Mouse (Mus musculus) hindbrain, postnatal 0 days (tissue): ENCODE measurements around the gene Spata16. TPM values are rescaled to one million over a fixed set of nuclear protein-coding genes. Genes with fewer than 3 reads are reported as not detected.

Experiments
- ATAC-seq: fragments of 200-750 bp; cut with Nextera tagmentation; 2 replicates; pipeline ENCODE4 v1.8.0; 2017; ENCODE audit warnings: mild to moderate bottlenecking, moderate TSS enrichment, moderate library complexity
- DNase-seq: peaks from one replicate; pipeline ENCODE4 v3.0.0-alpha.2; 2015; ENCODE audit warnings: low spot score
- H3K27ac ChIP-seq: fragments of 300-500 bp; sonication (generic); 2 replicates; pipeline ENCODE4 v1.5.1; 2014; ENCODE audit warnings: mild to moderate bottlenecking
- H3K27me3 ChIP-seq: fragments of 300-500 bp; sonication (generic); 2 replicates; pipeline ENCODE4 v1.6.1; 2014; ENCODE audit warnings: low read length, mixed read lengths; ENCODE audit not compliant: insufficient read depth
- H3K36me3 ChIP-seq: fragments of 300-500 bp; sonication (generic); 2 replicates; pipeline ENCODE4 v1.6.1; 2014; ENCODE audit warnings: low read length, mixed read lengths; ENCODE audit not compliant: insufficient read depth
- H3K4me1 ChIP-seq: fragments of 300-500 bp; sonication (generic); 2 replicates; pipeline ENCODE4 v1.6.1; 2014; ENCODE audit warnings: antibody characterized with exemption, low read length, mixed read lengths; ENCODE audit not compliant: insufficient read depth
- H3K4me2 ChIP-seq: fragments of 300-500 bp; sonication (generic); 2 replicates; pipeline ENCODE4 v1.6.1; 2014; ENCODE audit warnings: low read depth, mild to moderate bottlenecking, low read length, moderate library complexity, mixed read lengths
- H3K4me3 ChIP-seq: fragments of 300-500 bp; sonication (generic); 2 replicates; pipeline ENCODE4 v1.5.1; 2014; ENCODE audit warnings: low read length
- H3K9ac ChIP-seq: fragments of 300-500 bp; sonication (generic); replicated peaks from 2 replicates; pipeline ENCODE4 v1.6.1; 2014; ENCODE audit warnings: mild to moderate bottlenecking, low read length, moderate library complexity, mixed read lengths
- H3K9me3 ChIP-seq: fragments of 300-500 bp; sonication (generic); 2 replicates; pipeline ENCODE4 v1.6.1; 2016; ENCODE audit warnings: low read length, mixed read lengths
- CTCF ChIP-seq: IDR thresholded peaks from 2 replicates; pipeline ENCODE4 v1.5.1; 2016; ENCODE audit warnings: antibody characterized with exemption, control low read depth, low read depth
- WGBS: fragments of 180-500 bp; shearing (Covaris S2); extraction: QIAGEN DNeasy Blood & Tissue Kit; methylation state at CpG from one replicate; pipeline ENCODE4 v1.1.7; 2014; 5-methylcytosine and 5-hydroxymethylcytosine counted together
- polyA plus RNA-seq: library from polyadenylated mRNA; unstranded; fragments of >200 nt; fragmentation: Nextera tagmentation; extraction: Ambion mirVana; gene quantifications from 2 replicates; pipeline ENCODE4 v1.2.1, GENCODE M21; 2015
- total RNA-seq: library from RNA; depleted of rRNA; stranded (reverse); fragments of >200 nt; gene quantifications from 2 replicates; pipeline ENCODE4 v1.2.3, GENCODE M21; 2014

Spata16 gene
- total and polyA plus RNA-seq, 2 experiments from 2014 or later, result 0.06 TPM; not detected in 1

DNA sequence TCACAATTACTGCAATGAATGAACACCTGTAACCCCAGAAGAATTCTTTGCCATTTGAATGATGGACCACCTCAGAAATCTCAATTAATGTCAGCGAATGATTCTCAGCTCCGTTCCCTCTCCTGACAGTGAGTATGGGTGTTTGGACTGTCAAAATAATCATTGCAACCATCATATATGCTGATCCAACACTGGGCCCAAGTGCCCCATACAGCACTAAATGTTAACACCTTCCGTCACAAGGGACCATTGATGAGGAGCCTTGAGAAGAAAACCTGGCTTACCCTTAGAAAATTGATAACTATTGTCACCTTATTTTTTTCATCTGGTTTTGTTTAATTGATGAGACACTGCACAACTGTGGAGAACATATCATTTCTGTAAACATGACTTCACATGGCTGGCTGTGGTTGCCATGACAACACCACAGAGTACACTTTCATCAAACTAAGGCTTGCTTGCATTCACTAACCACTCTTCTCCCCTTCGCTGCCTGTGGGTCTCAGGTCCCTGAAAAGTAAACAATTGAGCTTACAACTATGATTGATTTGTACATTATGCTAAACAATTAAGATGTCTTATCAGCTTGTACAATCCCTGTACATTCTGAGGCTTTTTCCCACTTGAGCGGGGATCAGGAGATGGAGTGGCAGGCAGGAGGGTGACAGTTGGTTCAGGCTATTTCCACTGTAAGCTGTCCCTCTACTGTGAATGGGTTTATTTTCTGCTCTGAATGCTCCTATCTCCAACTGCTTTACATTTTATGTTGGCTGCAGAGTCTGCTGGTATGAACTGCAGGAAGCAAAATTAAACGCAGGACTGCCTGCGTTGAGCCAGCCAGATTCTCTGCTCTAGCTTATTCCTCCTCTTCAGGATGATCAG is 189.8 kb downstream of the Spata16 start:
- WGBS, result 58% methylated on average over 7 of the region's 7 CpGs
- no peak overlapping the region for H3K4me2 ChIP-seq
- ATAC-seq, result peak; percentile 70

DNA sequence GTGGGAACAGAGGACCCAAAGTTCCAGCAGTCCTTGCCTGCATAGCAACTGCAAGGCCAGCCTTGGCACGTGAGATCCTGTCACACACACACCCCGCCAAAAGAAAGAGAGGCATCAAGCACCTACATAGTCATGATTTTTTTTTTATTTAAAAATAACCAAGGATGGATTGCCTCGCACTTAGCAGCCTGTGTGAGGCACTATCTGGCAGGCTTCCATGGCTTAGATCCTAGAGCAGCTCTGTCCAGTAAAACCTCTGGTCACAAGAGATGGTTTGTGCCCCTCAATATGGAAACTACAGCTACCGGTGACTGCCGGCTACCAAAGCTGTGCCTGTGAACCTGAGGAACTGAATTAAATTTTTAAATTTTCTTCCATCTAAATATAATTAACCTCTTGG is 195.5 kb downstream of the Spata16 start:
- 0 out of 2 replicates have a peak, but pooled peaks cover 3% of the 10 kb centered on the region for H3K4me1 ChIP-seq
- H3K36me3 ChIP-seq, result no peaks in the 10 kb centered on the region
- H3K4me2 ChIP-seq, result no peak overlapping the region
- H3K9me3 ChIP-seq, result no peaks in the 10 kb centered on the region
- no peak for TF ChIP-seq CTCF
- no peak overlapping the region for H3K4me3 ChIP-seq
- 59% methylated on average over 5 of the region's 5 CpGs for WGBS
- ATAC-seq (no peak), DNase-seq (peak; percentile 25)
- H3K27me3 ChIP-seq, result no peaks in the 10 kb centered on the region
- no peak overlapping the region for H3K27ac ChIP-seq
- no peak overlapping the region for H3K9ac ChIP-seq

More for the DNA sequence above, 189.8 kb downstream of the Spata16 start:
- no peaks in the 10 kb centered on the region for H3K27me3 ChIP-seq
- no peak for TF ChIP-seq CTCF
- H3K4me3 ChIP-seq, result no peak overlapping the region
- no peak overlapping the region for H3K9ac ChIP-seq
- no peak overlapping the region for H3K27ac ChIP-seq
- DNase-seq, result peak; percentile 57
- no peaks in the 10 kb centered on the region for H3K4me1 ChIP-seq
- H3K36me3 ChIP-seq, result no peaks in the 10 kb centered on the region
- no peaks in the 10 kb centered on the region for H3K9me3 ChIP-seq

DNA sequence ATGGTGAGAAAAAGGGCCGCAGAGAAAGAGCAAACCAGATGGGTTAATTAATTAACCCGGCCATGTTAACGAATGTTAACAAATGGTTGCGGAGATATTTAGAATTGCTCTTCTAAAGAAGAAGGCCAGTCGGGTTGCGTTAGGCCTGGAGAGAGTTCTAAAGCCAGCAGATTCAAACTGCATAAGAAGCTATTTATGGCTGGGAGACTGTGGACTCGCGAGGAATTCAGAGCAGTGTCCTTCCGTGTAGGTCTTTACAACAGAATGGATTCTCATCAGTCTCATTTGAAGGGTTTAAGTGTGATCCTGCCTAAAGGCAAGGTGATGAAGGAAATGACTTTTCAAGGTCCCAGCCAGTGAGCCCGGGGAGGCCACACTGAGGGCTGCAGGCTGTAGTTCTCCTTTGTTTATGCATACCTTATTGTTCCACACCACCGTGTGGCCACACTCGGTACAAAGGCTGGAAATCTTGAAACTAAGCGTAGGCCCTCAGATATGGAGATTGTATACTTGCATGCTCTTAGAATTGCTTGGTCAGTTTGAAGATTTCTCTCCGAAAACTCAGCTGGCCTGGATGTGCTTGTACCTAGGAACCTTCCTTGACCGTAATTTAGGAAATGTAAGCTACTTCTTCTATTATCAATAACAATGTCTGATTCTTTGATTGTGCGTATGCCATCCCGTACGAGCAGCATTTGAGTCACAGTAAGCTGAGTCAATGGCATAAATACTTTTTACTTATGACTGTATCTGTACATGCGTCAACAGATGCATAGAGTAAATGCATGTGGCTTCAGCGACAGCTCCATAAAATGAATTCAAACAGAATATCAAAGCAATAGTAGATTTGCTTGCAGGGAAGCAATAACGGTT is 197.0 kb downstream of the Spata16 start:
- ATAC-seq, result peak; percentile 86
- Histone ChIP-seq H3K36me3 (no peaks in the 10 kb centered on the region), H3K4me3 (no peak overlapping the region), H3K27me3 (no peaks in the 10 kb centered on the region), H3K27ac (no peak overlapping the region; the same call in 1 of the 2 replicates), H3K9me3 (no peaks in the 10 kb centered on the region), H3K9ac (no peak overlapping the region), H3K4me1 (0 out of 2 replicates have a peak, but pooled peaks cover 3% of the 10 kb centered on the region), H3K4me2 (no peak overlapping the region)
- peak; percentile 83 for DNase-seq
- peak; percentile 84 for TF ChIP-seq CTCF
- 58% methylated on average over 21 of the region's 21 CpGs for WGBS

DNA sequence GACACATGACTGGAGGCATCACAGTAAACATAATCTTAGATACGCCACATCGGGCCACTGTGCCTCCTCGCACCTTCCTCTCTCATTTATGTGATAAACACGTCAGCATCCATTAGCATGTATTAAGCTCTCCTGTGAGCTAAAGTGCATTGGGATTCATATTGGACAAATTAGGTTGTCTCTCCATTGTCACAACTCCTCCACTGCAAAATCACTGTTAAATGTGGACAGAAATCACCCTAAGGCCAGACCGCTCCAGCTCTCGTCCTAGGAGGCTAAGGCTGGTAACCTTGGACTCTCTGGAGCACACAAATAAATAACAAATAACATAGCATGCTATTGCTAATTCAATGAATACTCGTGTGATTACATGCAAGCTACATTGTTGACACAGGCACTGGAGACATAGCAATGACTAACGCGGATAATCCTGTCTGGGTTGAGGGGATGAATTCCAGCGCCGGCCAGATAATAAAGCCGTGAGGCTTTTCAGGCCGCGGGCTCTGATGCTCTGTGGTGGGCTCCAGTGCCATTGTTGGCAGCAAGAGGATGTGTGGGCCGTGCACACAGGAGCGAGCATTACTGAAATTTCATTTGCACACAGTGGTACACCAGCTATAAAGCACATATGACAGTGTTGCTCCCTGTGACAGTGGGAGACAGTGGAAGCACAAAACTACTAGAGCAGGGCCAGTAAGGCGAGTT is 197.8 kb downstream of the Spata16 start:
- 57% methylated on average over 17 of the region's 17 CpGs for WGBS
- Histone ChIP-seq H3K36me3 (no peaks in the 10 kb centered on the region), H3K27ac (no peak overlapping the region), H3K4me1 (0 out of 2 replicates have a peak, but pooled peaks cover 3% of the 10 kb centered on the region), H3K9ac (no peak overlapping the region), H3K9me3 (no peaks in the 10 kb centered on the region), H3K4me2 (no peak overlapping the region), H3K4me3 (no peak overlapping the region), H3K27me3 (no peaks in the 10 kb centered on the region)
- ATAC-seq (no peak), DNase-seq (no peak)
- TF ChIP-seq CTCF, result no peak

DNA sequence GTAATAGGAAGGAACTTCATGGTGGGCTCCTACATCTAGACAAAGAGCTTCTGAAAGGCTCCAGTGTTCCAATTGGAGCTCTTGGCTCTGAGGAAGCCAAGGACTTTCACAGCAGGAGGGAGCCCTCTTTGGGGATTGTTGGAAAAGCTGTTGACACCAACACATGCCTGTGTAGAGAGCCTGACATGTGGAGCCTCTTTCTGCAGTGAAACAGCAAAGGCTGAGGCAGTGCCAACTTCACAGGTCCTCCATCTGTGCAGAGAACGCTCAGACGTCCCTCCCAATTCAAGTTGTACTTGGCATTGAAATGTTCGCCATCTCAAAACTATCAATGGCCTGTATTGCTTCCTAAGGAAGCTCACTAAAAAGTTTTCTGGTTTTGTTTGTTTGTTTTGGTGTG is 207.6 kb downstream of the Spata16 start:
- H3K9ac ChIP-seq, result no peak overlapping the region
- peak; percentile 43 for DNase-seq
- TF ChIP-seq CTCF, result no peak

DNA sequence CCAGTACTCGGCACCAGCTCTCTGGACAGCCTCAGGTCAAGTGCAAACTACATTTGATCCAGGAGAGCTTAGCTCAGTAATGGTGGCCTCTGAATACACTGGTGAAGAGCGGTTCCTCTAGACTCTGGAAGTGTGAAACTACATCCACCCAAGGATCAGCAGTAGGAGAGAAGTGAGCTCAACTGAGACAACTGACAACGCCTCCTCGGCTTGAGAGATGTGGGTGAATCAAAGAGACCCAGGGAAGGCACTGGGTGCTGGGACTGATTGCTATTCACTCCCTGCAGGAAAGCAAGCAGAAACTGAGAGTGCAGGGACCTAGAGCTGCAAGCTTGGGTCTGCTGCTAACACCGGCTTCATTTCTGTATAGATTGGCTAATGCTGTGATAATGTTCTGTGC is 210.5 kb downstream of the Spata16 start:
- Histone ChIP-seq H3K4me3 (no peak overlapping the region), H3K36me3 (no peaks in the 10 kb centered on the region), H3K9me3 (no peaks in the 10 kb centered on the region), H3K27me3 (no peaks in the 10 kb centered on the region), H3K4me1 (peaks cover 8% of the 10 kb centered on the region; the same call in 1 of the 2 replicates), H3K9ac (no peak overlapping the region), H3K27ac (no peak overlapping the region), H3K4me2 (no peak overlapping the region)
- no peak for DNase-seq
- WGBS, result 77% methylated on average over 5 of the region's 5 CpGs
- TF ChIP-seq CTCF, result no peak
- ATAC-seq, result no peak

More for the DNA sequence above, 207.6 kb downstream of the Spata16 start:
- ATAC-seq, result 0 out of 2 replicates have a peak, but pooled peaks have one; percentile 35
- WGBS, result 51% methylated on average over 3 of the region's 3 CpGs
- Histone ChIP-seq H3K36me3 (no peaks in the 10 kb centered on the region), H3K4me3 (no peak overlapping the region), H3K4me1 (peaks cover 3% of the 10 kb centered on the region; the same call in 1 of the 2 replicates), H3K9me3 (no peaks in the 10 kb centered on the region), H3K4me2 (no peak overlapping the region), H3K27ac (no peak overlapping the region), H3K27me3 (no peaks in the 10 kb centered on the region)
